In the genomic region with DNA sequence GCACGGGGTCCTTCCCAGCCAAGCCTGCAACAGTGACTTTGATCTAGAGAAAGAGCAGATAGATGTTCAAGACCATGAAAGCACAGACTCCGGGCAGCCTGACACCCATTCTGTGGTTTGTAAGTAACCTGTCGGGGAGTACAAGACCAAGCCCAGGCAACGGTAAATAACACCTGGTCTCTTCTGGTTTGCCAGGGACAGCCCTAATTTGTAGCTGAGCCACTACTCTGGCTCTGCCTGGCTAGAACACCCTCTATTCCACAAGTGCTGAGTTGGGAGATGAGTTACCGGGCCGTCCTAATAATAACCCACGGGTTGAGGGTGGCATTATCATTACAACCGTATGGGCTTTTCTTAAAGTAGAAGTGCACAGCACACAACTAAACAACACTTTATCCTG, we compare ENCODE assay signal across 18 mouse cellular contexts. TPM values are rescaled to one million over a fixed set of nuclear protein-coding genes. Genes with fewer than 3 reads are reported as not detected.
A peak's percentile ranks its signal among the peaks of the same experiment; 100 is the strongest.
DNase-seq lines count a peak whose midpoint lies in the region.
"Had no signal": no experiment of that assay in that cellular context is flagged by ENCODE, and none has a peak within 500 bp of the region (broad histone marks: within the 10 kb centered on the region; RNA-seq: fewer than 3 reads in every experiment).

No protein-coding gene starts in this region.

- peak; percentile 10 for DNase-seq in cerebellum, adult 11-12 months
- no peak for DNase-seq in cerebellum, adult 18-20 months
- DNase-seq in gastrocnemius, postnatal 25 days, result peak; percentile 51
- no peak for DNase-seq in gastrocnemius, postnatal 4 days (ENCODE audit: low spot score in 2 of 2)
- DNase-seq in kidney, adult 18-20 months, result peak; percentile 12
- no peak for DNase-seq in kidney, adult 8-10 months
- DNase-seq in skeletal muscle tissue, adult 2 months (ENCODE audit: low read depth, low spot score), result peak; percentile 76
- DNase-seq: adrenal gland, adult 8-10 months; adrenal gland, postnatal 25 days; cerebellum, adult 2 months; cerebellum, adult 9-11 months; cerebellum, postnatal 25 days; forebrain, postnatal 0 days; gastrocnemius, postnatal 14 days; heart, adult 18-20 months; heart, postnatal 10 days; heart, postnatal 4 days had no signal

RNA-seq across cellular contexts. Expression of gene Park7, which starts 7.1 kb away (rescaled TPM):
- total RNA-seq in gastrocnemius, postnatal 25 days (2021), result 100 to 1,000 TPM; 669 to 811 TPM
- total RNA-seq in gastrocnemius, postnatal 4 days (2021), result 100 to 1,000 TPM; 247 to 274 TPM

RNA-seq across cellular contexts. Expression of gene Tnfrsf9, which starts 7.3 kb away (rescaled TPM):
- total RNA-seq in gastrocnemius, postnatal 25 days (2021), result under 1 TPM in 1 of 2 experiments, not detected in 1; 0.18 TPM
- under 1 TPM; 0.17 to 0.57 TPM for total RNA-seq in gastrocnemius, postnatal 4 days (2021)
- total RNA-seq: common myeloid progenitor, adult 5-6 weeks had no signal

RNA-seq across cellular contexts. Expression of gene Errfi1, which starts 53.4 kb away (rescaled TPM):
- total RNA-seq in gastrocnemius, postnatal 25 days (2021), result 10 to 100 TPM; 16.0 to 17.9 TPM
- total RNA-seq in gastrocnemius, postnatal 4 days (2021), result 10 to 100 TPM; 18.8 to 22.8 TPM

Comparison
In these comparisons a context has a peak if more than half of its experiments do, and no peak if none do; other contexts are left out.
1. DNase-seq: peak in cerebellum, adult 11-12 months (single experiment), gastrocnemius, postnatal 25 days (single experiment), kidney, adult 18-20 months (single experiment) and skeletal muscle tissue, adult 2 months (single experiment); none in cerebellum, adult 18-20 months (0 of 2), gastrocnemius, postnatal 4 days (0 of 2) and kidney, adult 8-10 months (0 of 2).